Mouse (Mus musculus) heart, adult 8-10 months (tissue): ENCODE measurements at regions not wholly inside any gene's neighbourhood (a gene's known extent, or its start where the extent isn't known, plus 50 kb on each side); places are given as distances from the start of the nearest gene placed in this dataset.
A peak's percentile ranks its signal among the peaks of the same experiment; 100 is the strongest.

Experiments used
- DNase-seq: peaks from one replicate; pipeline ENCODE4 v3.0.0; 2022; ENCODE audit warnings: low spot score

DNA sequence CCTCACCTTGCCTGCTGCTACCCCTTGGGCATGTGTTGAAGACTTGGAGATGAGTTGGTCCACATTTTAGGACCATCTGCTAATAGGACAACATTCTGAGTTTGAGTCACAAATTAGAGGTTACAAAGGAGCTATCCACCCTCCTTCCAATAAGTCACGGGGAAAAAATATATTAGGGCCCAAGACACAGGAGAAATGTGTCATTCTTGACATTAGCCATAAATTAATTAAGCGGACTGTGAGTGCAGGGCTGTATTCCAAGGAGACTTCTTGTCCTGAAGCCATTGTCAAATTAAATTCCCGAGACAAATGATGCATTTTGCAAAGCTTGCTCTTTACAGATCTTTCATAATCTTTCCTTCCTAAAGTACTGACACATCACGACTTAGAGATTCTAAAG lies 79.2 kb downstream of the 1700020N01Rik start:
- DNase-seq = no peak

DNA sequence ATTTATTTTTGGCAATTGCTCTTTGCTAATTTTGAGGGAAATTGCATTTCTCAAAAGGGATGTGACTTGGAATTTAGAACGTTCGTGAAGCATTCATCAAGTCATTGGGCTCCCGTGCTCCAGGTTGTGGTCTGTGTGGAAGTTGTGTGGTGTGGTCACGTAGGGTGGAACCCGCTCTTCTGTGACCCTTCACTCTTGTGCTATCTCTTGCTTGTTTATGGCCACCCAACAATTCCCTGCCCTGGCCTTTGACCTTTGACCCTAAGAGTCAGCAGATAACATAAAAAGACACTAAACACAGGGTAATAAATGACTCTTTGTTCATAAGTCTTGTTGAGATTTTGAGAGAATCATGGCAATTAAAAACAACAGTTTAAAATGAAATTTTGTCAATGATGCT lies 79.7 kb downstream of the 1700020N01Rik start:
- DNase-seq = no peak

DNA sequence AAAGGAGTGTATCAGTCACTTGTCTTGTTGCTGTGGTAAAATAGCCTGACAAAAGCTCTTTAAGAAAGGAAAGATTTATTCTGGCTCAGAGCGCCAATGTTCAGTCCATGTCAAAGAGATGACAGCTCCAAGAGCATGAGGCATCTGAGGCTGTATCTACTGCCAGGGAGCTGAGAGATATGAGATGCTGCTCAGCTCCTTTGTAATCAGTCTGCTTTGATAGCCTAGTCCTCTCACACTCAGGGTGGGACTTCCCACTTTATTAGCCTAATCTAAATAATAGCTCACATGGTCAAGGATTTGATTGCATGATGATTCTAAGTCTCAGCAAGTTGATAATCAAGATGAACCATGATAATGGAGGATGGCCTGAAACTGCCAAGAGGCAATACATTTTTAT lies 80.9 kb downstream of the 1700020N01Rik start:
- DNase-seq = no peak

DNA sequence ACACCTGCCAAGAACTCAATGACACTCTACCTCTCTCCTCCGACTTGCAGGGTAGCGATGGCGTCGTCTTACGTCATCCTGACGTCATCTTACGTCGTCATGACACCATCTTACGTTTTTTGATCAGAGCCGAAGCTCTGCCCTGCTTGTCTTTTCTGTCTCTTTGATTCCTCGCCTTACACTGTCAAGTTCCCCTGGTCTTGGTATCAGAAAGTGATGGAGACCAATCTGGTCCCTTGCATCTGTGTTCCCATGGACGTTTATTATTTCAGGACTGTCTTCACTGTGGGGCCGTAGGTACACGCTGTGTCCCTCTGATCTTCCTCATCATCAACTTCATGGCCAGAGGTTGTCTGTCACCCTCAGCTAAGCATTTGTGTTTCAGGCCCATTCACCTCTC lies 82.8 kb downstream of the 1700020N01Rik start:
- DNase-seq = no peak

DNA sequence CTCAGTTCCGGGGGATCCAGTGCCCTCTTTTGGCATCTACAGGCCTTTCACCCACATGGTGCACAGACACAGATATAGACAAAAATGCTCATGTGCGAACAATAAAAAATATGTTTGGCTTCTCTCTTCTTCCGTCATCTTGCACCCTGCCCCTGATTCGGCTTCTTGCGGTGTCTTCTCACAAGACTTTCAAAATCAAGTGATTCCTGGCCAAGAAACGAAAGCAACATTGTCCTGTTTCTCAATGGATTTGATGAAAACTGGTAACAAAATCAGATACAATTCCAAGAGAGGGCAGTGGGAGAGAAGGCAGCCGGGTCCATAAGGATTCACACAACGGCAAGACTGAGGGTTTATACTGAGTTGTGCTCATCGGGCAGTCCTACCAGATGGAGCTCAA lies 85.0 kb downstream of the 1700020N01Rik start:
- DNase-seq = no peak

DNA sequence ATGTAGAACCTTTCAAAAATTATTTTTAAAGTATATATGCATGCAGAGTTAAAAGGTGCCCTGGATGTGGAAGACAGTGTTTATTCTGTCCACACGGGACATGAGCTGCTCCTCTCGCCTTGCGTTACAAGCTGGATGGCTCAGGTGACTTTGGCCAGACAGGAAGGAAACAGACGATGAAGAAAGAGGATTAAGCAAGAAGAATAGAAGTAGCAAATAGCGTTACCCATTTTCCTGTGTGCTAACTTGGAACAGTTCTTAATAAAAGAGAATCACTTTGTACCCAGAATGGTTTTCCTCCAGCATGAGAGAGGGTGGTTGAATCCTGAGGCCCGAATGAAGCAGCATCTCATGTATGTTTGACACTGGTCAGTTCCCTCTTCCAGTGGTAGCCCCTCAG lies 85.4 kb downstream of the 1700020N01Rik start:
- DNase-seq = no peak

DNA sequence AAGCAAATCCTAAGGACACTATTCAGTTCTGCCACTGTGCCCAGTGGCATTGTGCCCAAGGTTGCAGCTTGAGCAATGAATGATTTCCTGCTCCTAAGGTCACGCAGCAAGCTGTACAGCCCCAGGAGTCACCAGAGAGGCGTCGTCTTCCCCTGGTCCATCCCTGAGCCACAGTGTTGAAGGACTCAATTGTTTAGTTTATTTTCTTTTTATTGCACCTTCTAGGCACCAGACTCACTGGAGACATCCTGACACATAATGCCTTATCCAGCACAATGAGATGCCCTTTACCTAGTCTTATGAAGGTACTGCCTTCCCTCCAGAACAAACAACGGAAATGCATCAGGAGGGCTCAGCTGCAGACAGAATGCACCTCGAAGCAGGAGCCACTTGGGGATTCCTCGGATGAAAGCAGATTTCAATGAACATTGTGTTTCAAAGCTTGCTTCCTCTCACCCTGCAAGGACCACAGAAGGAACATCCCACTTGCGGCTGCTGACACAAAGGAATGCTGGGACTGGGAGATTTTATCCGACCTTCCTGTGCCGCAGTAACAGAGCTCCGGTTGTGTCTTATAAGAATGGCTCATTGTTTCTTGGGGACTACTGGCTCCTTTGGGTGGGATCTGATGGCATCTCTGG lies 86.0 kb downstream of the 1700020N01Rik start:
- peak; percentile 83 for DNase-seq

DNA sequence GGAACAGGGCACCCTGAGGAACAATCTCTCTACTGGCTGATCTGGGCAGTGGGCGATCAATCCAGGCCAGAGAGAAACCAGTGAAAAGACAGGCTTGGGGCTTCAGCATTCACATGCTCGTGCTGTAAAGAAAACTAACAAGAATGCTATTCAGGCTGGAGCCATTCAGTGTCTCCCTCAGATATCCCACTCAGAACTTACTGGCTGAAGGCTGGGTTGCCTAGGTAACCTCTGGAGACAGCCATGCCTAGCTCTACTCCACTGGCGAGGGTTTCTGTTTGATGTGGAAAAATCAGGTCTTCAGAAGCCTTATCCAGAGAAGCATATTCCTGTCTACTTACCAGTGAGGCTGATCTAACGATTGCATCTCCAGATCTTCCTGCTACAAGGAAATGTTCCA lies 87.8 kb downstream of the 1700020N01Rik start:
- no peak for DNase-seq

DNA sequence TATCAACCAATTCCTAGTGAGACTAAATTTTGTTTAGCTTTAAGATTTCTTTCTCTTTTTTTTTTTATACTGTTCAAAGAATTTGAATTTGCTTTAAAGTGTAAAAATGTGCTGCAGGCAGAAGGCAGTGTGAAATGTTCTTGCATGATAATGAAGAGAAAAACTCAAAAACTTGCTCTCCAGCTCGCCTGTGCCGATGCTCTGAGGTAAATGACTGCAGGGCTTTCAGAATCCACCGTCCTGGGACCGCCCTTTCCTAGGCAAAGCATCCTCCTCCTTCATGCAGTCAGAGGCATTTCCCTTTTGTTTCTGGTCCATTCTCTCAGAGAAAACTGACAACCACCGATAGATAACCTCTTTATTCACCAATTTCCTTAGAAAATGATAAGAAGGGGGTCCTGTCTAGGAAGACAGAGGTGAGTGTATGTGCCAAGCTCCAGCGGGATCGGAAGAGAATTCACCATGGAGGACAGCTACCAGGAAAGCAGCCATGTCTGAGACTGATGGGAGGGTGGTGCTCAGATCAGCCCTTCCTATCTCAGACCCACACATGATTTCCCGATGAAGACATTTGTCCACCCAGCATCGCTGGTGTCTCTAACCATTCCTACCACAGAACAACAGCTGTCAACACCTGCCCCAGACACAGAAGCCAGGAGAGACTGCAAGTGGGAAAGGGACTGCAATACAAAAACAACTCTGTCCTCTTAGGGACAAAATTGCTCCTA lies 91.5 kb downstream of the 1700020N01Rik start:
- DNase-seq = peak; percentile 35

DNA sequence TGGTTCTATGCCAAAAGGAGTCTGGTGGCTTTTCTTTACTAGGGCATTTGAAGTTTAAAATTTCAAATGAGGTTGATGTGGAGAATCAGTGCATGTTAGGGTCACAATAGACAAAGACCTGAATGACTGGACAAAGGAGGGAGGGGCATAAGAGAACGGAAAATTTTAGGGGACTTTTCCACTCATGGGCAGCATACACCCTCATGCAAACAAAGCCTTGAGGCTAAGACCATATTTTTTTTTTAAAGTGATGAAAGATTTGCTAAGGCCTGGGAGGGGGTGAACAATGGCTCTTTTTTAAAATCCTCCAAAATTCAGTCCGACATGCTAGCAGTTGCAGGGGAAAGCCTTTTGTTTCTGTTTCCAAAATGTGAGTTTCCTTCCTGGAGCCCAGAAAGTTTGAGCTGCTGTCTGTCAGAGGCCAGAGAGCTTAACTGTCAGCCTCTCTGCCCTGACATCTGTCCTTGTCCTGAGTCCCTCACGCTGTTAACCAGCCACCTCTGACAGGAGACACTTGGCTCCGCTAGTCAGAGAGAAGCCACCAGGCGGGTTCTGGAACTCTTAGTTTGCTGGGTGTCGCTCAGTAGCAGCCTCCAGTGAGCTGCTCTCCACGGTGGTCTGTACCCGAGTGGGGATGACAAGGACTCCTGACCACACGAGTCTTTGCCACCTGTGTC lies 92.3 kb downstream of the 1700020N01Rik start:
- peak; percentile 66 for DNase-seq

DNA sequence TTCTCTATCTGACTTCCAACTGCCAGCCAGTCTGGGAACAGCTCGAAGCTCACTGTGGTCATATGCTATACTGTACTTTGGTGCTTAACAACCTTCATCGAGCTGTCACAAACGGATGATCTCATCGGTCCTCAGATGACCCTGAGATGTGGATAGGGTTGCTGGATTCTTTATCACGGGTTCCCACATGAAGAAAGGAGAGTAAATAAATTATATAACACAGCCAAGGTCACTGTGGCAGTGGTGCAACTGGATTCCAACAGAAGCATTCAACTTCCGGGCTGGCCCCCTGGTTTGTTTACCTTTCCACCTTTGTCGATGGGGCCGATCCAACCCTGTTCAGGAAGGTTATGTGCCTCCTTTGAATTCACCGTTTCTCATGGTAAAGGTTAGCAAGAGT lies 93.1 kb downstream of the 1700020N01Rik start:
- peak; percentile 33 for DNase-seq

DNA sequence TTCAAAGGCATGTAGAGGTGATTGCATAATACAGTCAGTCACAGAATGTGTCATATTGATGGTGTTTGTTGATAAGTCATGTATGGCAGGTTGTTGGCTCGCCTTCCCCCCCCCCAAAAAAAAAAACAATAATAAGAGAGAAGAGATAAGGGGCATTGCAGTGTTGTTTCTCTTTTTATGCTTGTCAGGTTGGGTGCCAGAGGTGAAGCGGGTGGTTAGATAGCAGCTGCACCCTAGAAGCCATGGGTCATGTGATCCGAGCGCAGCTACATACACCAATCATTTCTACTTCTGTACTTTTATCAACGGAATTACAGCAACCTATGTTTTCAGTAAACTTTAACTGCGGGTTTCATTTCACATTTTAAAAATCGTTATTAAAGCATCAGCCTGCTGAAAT lies 94.5 kb downstream of the 1700020N01Rik start:
- no peak for DNase-seq

DNA sequence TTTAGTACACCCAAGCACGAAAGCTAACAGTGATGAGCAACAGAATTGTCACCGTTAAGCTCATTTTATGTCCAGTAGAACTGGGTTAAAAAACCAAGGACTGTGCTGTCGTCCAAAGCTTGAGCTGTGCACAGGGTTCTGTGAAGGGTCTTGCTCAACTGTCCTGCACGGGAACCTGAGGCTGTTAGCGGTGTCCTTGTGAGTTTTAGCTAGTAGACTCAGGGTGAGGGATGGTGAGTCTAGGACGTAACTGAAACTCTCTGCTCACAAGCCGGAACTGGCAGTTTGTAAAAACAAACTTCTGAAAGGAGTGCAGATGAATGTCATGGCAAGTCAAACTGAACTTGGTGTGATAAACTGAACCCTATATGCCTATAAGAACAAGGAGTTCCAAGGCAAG lies 95.6 kb downstream of the 1700020N01Rik start:
- DNase-seq = no peak

DNA sequence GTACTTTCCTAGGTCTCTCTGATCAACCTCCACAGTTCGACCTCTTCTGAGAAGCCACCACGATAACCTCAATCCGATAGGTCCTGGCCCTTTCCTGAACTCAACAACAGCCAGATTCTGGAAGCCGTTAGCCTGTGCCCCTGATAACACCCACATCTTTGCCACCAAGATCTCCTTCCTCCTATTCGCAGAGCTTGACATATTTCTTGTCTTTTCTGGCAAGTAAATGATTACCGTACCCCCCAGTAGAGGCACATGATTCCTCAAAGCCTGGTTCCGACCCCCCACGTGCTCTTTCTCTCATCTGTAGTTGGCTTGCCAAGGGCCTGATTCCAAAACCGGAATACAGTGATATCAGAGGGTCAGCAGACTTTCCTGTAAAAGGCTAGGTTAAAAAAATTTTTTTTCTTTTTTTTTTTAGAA lies 96.9 kb downstream of the 1700020N01Rik start:
- no peak for DNase-seq

DNA sequence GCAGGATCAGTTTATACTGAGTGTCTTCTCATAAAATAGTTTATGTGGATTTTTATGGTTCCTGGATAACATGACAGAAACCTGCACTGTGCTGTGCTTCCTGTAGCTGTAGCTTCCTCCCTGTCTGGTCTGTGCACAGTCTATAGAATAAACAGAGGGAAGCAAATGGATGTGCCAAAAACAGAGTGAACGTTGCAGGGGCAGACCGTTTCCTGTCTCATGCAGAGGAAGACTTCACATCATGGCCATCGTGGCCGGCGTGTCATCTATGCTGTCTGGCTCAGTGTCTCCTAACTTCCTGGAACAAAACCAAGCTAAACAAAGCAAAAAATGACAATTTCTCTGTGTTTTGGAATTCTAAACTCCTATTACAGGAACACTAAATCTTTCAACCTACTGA lies 102.2 kb downstream of the 1700020N01Rik start:
- DNase-seq = no peak

DNA sequence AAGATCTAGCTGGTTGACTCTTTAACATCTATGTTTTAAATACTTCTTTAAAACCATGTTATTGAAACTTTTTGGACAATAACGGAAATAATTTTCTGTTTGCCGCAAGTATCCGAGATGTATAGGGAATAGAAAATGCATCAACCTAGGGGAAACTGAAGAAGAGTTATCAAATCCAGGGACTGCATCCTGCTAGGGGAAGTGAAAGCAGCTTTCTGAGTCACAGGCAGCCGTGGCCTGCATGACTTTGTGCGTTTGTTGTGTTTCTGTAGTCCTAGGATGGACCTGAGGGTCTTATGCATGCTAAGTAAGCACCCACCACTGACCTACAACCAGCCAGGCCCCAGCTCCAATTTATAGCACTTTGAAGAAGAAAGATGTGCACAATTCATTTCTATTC lies 103.7 kb downstream of the 1700020N01Rik start:
- no peak for DNase-seq

DNA sequence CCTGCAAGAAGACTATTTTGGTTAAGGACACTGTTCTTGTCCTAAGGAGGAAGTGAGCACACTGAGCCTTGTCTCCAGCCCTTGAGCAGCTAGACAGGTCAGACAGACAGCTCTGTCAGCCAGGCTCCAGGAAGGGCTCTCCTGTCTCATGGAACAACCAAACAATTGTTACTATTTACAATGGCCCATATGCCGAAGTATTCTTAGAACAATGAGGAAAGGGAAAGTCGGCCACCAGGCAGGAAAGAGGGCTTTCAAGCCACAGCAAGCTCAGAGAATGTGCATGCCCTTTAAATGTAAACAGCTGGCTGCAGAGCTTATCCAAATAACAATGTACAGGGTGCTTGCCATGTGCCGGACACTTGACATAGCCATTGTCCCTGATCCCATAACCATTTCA lies 108.6 kb downstream of the 1700020N01Rik start:
- peak; percentile 69 for DNase-seq

DNA sequence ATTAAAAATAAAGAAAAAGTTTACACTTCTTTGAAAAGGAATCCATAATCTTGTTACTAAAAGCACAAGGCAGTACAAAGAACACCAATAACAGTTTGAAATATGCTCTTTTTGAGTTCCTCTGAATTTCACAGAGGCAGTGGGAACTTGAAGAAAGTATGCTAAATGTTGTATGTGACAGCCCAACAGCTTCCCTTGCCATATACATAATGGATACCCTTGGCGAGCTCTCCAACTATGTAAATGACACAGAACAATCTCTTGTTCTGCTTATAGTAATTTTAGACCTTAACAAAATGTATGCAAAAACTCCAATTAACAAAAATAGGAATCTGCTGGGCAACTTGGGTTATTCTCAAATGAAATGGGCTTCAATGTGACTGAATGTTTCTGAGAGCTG lies 109.2 kb downstream of the 1700020N01Rik start:
- DNase-seq = no peak

DNA sequence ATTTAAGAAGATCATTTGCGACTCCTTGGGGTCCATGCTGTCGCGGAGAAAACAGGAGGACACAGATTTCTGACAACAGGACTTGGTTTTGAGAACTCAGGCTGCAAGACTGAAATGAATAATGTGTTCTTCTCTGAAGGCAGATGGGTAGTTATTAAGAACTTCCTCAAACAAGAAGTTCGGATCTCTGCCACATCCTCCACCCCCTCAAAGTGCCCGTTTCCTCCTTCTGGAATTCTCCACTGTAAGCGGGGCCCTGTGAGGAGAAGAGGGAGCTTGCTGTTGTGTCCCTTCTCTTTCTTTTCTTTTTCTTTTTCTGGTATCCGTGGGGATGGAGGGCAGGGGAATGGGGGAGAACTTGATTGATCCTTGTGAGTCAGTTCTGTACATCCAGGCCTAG lies 118.9 kb downstream of the 1700020N01Rik start:
- peak; percentile 18 for DNase-seq

DNA sequence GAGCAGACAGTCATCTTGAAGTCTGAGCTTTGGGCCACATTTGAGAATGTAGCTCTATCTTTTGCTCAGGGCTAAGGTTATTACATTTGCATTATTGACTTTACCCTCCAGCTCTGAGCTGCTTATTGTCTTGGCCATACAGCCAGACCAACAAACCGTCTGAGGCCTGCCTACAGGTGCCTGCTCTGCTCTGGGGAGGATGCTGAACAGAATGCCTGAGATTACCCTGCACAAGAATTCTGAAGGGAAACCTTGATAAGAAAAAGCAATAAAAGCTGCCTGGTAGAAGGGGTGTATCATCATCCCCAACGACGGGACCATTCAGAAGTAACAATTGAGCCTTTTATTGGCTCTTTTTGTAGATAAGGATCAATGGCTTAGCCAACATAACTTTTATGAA lies 119.9 kb downstream of the 1700020N01Rik start:
- DNase-seq = no peak

DNA sequence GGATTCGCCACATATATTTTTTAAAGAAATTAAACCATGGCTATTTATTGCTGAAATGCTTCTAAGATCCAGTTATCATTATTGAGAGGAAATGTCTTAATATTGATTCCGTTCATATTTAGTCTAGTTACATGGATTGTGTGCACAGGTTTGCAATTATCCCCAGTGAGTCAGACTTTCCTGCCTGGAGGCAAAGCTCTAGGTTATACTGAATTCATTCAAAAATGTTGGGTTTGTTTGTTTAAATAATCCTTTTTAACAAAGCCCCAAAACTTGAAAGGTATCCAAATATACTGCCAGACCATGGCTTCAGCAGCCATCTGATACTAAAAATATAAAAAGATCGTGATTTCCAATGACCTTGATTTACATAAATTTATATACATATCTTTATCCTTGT lies 122.5 kb downstream of the 1700020N01Rik start:
- DNase-seq = no peak

DNA sequence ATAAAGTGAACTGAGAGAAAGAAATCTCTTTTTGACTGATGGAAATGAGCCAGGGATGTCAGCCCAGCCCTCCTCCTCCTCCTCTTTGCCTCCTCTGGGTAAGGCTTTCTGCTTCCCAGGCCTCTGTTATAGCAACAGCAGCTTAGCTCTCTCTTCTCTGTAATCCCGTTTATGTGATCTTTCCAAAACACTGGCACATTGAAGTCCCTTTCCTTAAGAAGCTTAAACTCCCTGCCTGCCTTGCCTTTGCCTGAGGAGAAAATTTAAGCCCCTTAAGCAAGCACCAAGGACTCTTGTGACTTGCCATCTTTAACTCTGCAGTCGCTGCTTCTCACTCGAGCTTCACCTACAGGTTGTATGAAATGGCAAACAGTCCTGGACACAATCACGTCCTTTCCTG lies 125.2 kb downstream of the 1700020N01Rik start:
- no peak for DNase-seq

DNA sequence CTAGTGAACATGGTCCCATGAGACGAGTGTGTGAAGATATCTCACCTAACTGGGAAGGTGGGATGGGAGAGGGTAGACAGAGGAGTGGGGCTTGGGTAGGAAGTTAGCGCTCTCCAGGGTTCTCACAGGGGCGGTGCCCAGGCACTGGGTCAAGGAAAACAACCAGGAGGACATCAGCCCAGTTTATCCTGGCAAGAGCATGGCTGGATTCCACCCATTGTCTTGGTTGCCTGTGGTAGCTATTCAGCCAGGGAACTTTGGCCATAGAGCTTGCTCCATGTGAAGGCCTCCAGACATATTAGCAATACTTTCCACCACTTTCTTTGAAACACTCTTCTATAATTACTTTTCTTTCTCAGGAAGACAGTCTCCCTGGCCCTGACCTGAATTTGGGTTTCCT lies 131.4 kb downstream of the 1700020N01Rik start:
- DNase-seq = peak; percentile 44
